Mouse (Mus musculus) megakaryocyte, embryonic 14.5 days (primary cell): Measurements from ENCODE around the gene Tox3. TPM values are rescaled to one million over a fixed set of nuclear protein-coding genes. Genes with fewer than 3 reads are reported as not detected.

Source experiments
- H3K27me3 ChIP-seq: replicated peaks from 2 replicates; pipeline ENCODE3; 2012; ENCODE audit warnings: inconsistent platforms
- H3K36me3 ChIP-seq: replicated peaks from 2 replicates; pipeline ENCODE3; 2012; ENCODE audit warnings: low read length, inconsistent platforms, mixed read lengths
- H3K4me1 ChIP-seq: 2 replicates; pipeline ENCODE4 v1.6.1; 2012; ENCODE audit warnings: inconsistent platforms
- H3K4me3 ChIP-seq: replicated peaks from 2 replicates; pipeline ENCODE3; 2012; ENCODE audit warnings: moderate library complexity, mild to moderate bottlenecking, inconsistent platforms
- H3K9me3 ChIP-seq: 2 replicates; pipeline ENCODE4 v1.6.1; 2012; ENCODE audit warnings: inconsistent platforms
- FLI1 ChIP-seq: IDR thresholded peaks from 2 replicates; pipeline ENCODE4 v1.6.1; 2012; ENCODE audit warnings: low read length, inconsistent platforms, mixed read lengths
- GATA1 ChIP-seq: IDR thresholded peaks from 3 replicates; pipeline ENCODE4 v1.6.1; 2012; ENCODE audit warnings: mixed read lengths, low read length, inconsistent platforms, borderline replicate concordance
- polyA plus RNA-seq: library from polyadenylated mRNA; stranded (reverse); fragments of >175 nt; gene quantifications from 2 replicates; pipeline ENCODE4 v1.2.3, GENCODE M21; 2012; ENCODE audit warnings: low replicate concordance; ENCODE audit not compliant: insufficient read depth

The Tox3 gene
- polyA plus RNA-seq, 1 experiment, result 0.02 TPM

DNA sequence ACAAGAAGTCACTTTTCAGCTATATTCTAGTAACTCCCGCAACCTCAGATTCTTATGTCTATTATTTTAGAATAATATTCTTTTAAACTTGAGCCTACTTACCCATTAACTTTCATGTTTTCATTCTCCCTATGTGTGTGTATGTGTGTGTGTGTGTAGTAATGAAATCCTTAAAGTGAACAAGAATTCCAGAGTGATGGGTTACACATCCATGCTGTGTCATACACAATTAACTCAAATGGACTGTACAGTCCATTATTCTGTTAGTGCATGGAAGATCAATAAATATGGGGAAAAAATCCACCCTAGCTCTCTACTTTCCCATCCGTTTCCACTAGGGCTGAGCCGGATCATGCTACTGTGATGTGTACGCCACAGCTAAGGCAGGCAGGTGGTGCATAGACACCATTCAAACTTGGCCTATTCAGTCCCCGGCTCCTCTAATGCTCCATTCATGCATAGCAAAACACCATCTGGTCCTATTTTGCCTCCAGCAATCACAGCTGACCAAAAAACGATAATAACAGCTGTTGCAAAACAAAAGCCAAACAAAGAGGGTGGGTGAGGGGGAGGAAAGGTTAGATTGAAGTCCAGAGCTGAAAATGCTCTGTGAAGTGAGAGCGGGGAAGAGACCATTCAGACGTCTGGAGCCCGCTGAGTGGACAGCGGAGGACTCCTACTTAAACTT is 103.5 kb downstream of the Tox3 start:
- no peaks in the 10 kb centered on the region for H3K36me3 ChIP-seq
- no peaks in the 10 kb centered on the region for H3K27me3 ChIP-seq
- no peak for TF ChIP-seq GATA1
- no peak for TF ChIP-seq FLI1

DNA sequence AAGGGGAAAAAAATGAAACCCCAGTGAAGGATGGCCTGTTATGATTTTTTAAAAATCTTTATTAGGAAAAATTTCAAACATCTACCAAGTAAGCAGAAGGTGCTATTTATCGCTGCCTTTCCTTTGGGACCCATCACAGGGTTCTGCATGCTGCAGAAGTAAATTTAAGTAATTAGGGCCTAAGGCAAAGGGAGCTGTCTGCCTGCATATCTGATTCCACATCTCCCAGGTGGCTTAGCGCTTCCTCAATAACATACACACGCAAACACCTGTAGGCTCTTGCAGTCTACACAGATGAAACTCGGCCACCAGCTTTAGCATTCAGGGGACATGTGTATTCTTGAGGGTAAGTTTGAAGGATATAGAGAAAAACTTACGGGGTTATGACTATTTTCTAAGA is 104.2 kb downstream of the Tox3 start:
- H3K36me3 ChIP-seq, result no peaks in the 10 kb centered on the region
- peaks cover 39% of the 10 kb centered on the region for H3K9me3 ChIP-seq
- H3K4me1 ChIP-seq, result no peaks in the 10 kb centered on the region
- H3K4me3 ChIP-seq, result no peak overlapping the region
- H3K27me3 ChIP-seq, result no peaks in the 10 kb centered on the region
- TF ChIP-seq FLI1, result no peak
- no peak for TF ChIP-seq GATA1

More for the DNA sequence above, 103.5 kb downstream of the Tox3 start:
- Histone ChIP-seq H3K9me3 (peaks cover 38% of the 10 kb centered on the region), H3K4me3 (no peak overlapping the region), H3K4me1 (no peaks in the 10 kb centered on the region)

DNA sequence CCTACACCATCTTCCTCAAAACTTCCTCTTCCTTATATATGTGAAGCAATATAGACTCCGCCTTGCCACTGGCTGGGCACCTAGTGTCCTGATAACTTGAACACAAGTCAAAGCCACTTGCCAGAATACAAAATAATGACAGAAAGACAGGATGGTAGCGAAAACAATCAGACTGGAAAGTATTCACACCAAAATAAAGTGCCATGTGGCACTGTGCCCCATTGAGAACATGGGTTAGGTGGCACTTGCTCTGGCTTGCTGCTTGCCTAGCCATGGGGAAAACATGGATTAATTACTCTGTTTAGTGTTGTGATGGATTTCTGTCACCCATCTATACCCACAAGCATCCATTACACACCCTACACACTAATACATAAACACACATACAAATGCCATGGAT is 105.8 kb downstream of the Tox3 start:
- no peak for TF ChIP-seq GATA1
- no peak for TF ChIP-seq FLI1
- H3K27me3 ChIP-seq, result no peaks in the 10 kb centered on the region
- peaks cover 37% of the 10 kb centered on the region for H3K9me3 ChIP-seq
- H3K36me3 ChIP-seq, result no peaks in the 10 kb centered on the region
- no peak overlapping the region for H3K4me3 ChIP-seq
- H3K4me1 ChIP-seq, result no peaks in the 10 kb centered on the region

DNA sequence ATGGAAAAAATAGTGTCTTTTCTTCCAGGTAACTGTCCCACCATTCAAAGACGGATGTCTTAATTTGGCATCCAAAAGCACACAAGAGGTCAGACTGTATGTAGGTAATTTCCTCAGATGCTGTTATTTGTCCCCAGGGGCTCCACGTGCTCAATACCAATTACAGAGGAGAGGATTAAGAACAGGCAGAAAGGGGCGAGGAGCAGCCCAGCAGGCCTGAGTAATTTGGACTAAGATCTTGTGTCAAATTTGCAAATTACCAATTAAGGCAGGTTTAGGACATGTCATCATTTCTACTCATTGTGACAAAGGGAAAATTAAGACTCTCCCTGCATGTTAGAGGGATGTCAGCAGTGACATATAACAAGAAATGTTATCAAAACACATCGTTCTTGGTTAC is 106.7 kb downstream of the Tox3 start:
- peaks cover 39% of the 10 kb centered on the region for H3K9me3 ChIP-seq

DNA sequence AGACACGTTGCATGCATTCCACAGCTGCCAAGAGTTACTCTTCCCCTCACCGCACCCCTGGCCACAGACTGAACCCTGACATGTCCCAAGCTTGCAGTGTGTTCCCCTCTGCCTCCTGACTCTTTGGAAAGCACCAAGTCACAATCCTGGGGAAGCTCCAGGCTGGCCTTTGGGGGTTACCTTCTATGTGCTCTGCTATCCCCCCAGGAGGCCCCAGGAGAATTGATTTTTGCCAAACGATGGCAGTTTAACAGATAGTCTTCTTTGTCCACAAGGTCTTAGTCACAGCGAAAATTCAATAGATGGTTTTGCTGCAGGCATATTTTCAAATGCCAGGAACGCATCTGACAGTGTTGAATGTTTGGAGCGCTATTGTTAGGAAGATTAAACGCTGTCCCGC is 115.6 kb downstream of the Tox3 start:
- Histone ChIP-seq H3K4me3 (no peak overlapping the region), H3K36me3 (no peaks in the 10 kb centered on the region), H3K27me3 (no peaks in the 10 kb centered on the region), H3K4me1 (no peaks in the 10 kb centered on the region), H3K9me3 (peaks cover 18% of the 10 kb centered on the region)
- TF ChIP-seq GATA1, result no peak
- TF ChIP-seq FLI1, result no peak

More for the DNA sequence above, 106.7 kb downstream of the Tox3 start:
- no peaks in the 10 kb centered on the region for H3K4me1 ChIP-seq
- TF ChIP-seq FLI1, result no peak
- TF ChIP-seq GATA1, result no peak
- H3K27me3 ChIP-seq, result no peaks in the 10 kb centered on the region
- no peak overlapping the region for H3K4me3 ChIP-seq
- no peaks in the 10 kb centered on the region for H3K36me3 ChIP-seq

DNA sequence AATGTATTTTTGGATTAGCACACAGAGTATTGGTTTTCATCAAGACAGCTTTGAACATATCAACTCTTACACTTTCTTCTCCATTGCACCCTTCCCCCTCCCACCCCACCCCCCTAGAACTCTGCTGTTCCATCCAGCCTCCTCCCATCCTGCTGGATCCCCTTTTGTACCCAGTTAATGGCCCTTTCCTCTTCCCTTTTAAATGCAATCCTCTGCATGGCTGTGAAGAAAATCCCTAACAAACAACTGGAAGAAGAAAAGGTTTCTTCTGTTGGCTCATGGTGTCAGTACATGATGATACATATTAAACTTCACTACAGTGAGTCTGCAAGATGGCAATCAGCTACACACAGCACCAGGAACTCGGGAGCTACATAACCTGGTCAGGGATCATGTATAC is 124.0 kb downstream of the Tox3 start:
- Histone ChIP-seq H3K4me1 (no peaks in the 10 kb centered on the region), H3K27me3 (no peaks in the 10 kb centered on the region)
- no peak for TF ChIP-seq FLI1
- TF ChIP-seq GATA1, result no peak

DNA sequence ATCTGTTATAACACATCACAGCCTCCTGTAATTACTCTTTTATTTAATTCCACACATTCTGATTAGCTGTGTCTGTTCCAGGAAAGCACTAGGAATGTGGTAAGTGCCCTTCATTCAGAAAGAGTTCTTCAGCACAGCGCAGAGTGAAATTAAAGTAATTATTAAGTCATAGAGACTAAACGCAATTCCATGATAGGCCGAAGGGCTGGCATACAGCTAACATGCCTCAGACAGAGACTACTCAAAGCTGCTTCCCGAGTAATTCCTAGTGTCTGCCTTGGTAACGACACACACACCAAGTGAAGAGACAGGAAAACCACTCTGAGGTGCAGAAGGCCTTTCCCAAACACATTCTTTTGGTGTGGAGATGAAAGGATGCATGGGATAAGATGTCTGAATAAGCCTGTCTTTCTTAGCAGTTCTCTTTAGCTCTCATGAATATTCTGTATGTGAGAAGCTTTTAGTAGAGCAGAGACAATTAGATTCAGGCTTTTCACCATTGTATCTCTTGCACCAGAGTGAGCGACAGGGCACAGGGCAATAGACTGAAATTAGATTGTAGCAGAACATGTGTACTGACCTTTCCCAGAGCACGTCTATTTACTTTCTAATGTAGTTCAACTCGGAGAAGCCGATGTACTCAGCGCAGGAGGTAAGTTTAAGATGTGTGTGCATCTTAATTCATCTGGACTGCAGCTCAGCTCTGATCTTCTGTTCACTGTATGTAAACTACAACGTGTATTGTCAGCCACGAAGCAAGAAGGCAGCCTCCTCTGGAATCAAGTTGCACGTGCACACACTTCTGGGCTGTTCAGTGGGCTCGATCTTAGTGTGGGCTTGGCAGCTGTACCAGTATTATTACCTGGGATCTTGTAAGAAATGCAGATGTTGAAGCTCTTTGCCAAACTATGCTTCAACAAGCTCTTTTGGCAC is 138.8 kb downstream of the Tox3 start:
- Histone ChIP-seq H3K4me1 (no peaks in the 10 kb centered on the region), H3K9me3 (peaks cover 25% of the 10 kb centered on the region; the same call in 1 of the 2 replicates), H3K36me3 (no peaks in the 10 kb centered on the region), H3K27me3 (no peaks in the 10 kb centered on the region), H3K4me3 (no peak overlapping the region)
- TF ChIP-seq GATA1 (no peak), FLI1 (no peak)

More for the DNA sequence above, 124.0 kb downstream of the Tox3 start:
- H3K36me3 ChIP-seq, result no peaks in the 10 kb centered on the region
- H3K4me3 ChIP-seq, result no peak overlapping the region
- peaks cover 5% of the 10 kb centered on the region; the same call in 1 of the 2 replicates for H3K9me3 ChIP-seq
